Mouse (Mus musculus) spleen, adult 12 weeks (tissue): ENCODE measurements around the gene Zfp644.
"Not testable (repeated sequence)": the region's sequence is repeated elsewhere in the genome, so short reads cannot be mapped to it uniquely, and the experiment has no call there.

Experiments
- DNase-seq: peaks from one replicate; pipeline ENCODE4 v3.0.0; 2022; ENCODE audit warnings: low spot score

Gene Zfp644

GRCm38 (mm10) chr5:106696396-106697337 is at the start of gene Zfp644:
TSS of gene Zfp644 (minus strand) at chr5:106697287.
- peak; percentile 78 for DNase-seq

GRCm38 (mm10) chr5:106739716-106740115 is 42.6 kb upstream of the Zfp644 start:
- DNase-seq: no peak

- no peak for DNase-seq
Observed at GRCm38 (mm10) chr5:106723487-106723886, 26.4 kb upstream of the Zfp644 start.

- DNase-seq: no peak
Observed at GRCm38 (mm10) chr5:106722771-106723170, 25.7 kb upstream of the Zfp644 start.

GRCm38 (mm10) chr5:106711870-106712277 is 14.8 kb upstream of the Zfp644 start:
- no peak for DNase-seq

GRCm38 (mm10) chr5:106711220-106711726 is 14.2 kb upstream of the Zfp644 start:
- DNase-seq: no peak

- peak; percentile 60 for DNase-seq
Observed at GRCm38 (mm10) chr5:106710611-106711010, 13.5 kb upstream of the Zfp644 start.

- no peak for DNase-seq
Observed at GRCm38 (mm10) chr5:106710085-106710409, 13.0 kb upstream of the Zfp644 start.

GRCm38 (mm10) chr5:106709388-106710084 is 12.4 kb upstream of the Zfp644 start:
- DNase-seq: peak; percentile 59

- DNase-seq: no peak
Observed at GRCm38 (mm10) chr5:106706363-106706762, 9.3 kb upstream of the Zfp644 start.

GRCm38 (mm10) chr5:106705162-106705561 is 8.1 kb upstream of the Zfp644 start:
- DNase-seq: peak; percentile 73

- DNase-seq: no peak
Observed at GRCm38 (mm10) chr5:106695681-106696395, 1.2 kb downstream of the Zfp644 start.

GRCm38 (mm10) chr5:106695141-106695540 is 1.9 kb downstream of the Zfp644 start:
- no peak for DNase-seq

- DNase-seq: no peak
Observed at GRCm38 (mm10) chr5:106694683-106695082, 2.4 kb downstream of the Zfp644 start.

GRCm38 (mm10) chr5:106693034-106693433 is 4.1 kb downstream of the Zfp644 start:
- DNase-seq: no peak

- DNase-seq: no peak
Observed at GRCm38 (mm10) chr5:106680636-106681458, 16.2 kb downstream of the Zfp644 start.

GRCm38 (mm10) chr5:106679659-106680058 is 17.4 kb downstream of the Zfp644 start:
- no peak for DNase-seq

- DNase-seq: not testable (repeated sequence)
Observed at GRCm38 (mm10) chr5:106678823-106679222, 18.3 kb downstream of the Zfp644 start.

GRCm38 (mm10) chr5:106676784-106677183 is 20.3 kb downstream of the Zfp644 start:
- DNase-seq: no peak

GRCm38 (mm10) chr5:106672597-106672996 is 24.5 kb downstream of the Zfp644 start:
- no peak for DNase-seq

GRCm38 (mm10) chr5:106671893-106672292 is 25.2 kb downstream of the Zfp644 start:
- no peak for DNase-seq
